In genomic region chr13:108498773-108499313, GRCm38 (mm10) we compare ENCODE assay signal across 10 mouse cellular contexts. TPM values are rescaled to one million over a fixed set of nuclear protein-coding genes. Genes with fewer than 3 reads are reported as not detected.
DNase-seq lines count a peak whose midpoint lies in the region; ATAC-seq and TF ChIP-seq lines count a peak whose summit lies in the region.
"Had no signal": no experiment of that assay in that cellular context is flagged by ENCODE, and none has a peak within 500 bp of the region (broad histone marks: within the 10 kb centered on the region; RNA-seq: fewer than 3 reads in every experiment).

No protein-coding gene starts in this region.

- no peak for TF ChIP-seq CTCF in stomach, postnatal 0 days (IDR thresholded peaks at IDR 0.05; ENCODE audit: low read depth)

- H3K4me2 ChIP-seq in hindbrain, embryonic 13.5 days = no peak overlapping the region; the same call in 1 of the 2 replicates
- no peak overlapping the region for H3K4me2 ChIP-seq in hindbrain, embryonic 12.5 days (replicated peaks)
- H3K4me2 ChIP-seq in neural tube, embryonic 12.5 days (replicated peaks) = peak overlapping the region; percentile 18; the same call in 1 of the 2 replicates
- peak overlapping the region; percentile 45 for H3K4me2 ChIP-seq in stomach, postnatal 0 days (replicated peaks; ENCODE audit: low read depth)
- H3K4me2 ChIP-seq: forebrain, embryonic 15.5 days had no signal

- intact Hi-C loops in left cerebral cortex, postnatal 36 days (cut with DNase I) = no loop called here

- no peak overlapping the region for H3K4me3 ChIP-seq in hindbrain, embryonic 13.5 days
- no peak overlapping the region for H3K4me3 ChIP-seq in hindbrain, embryonic 12.5 days
- no peak overlapping the region for H3K4me3 ChIP-seq in neural tube, embryonic 12.5 days
- H3K4me3 ChIP-seq in stomach, postnatal 0 days (ENCODE audit: low read depth, low read length) = peak overlapping the region; percentile 27
- H3K4me3 ChIP-seq: forebrain, embryonic 15.5 days had no signal

- no peak for ATAC-seq in hindbrain, embryonic 13.5 days (ENCODE audit: low FRiP score)
- no peak for ATAC-seq in hindbrain, embryonic 12.5 days (ENCODE audit: low FRiP score)
- ATAC-seq in neural tube, embryonic 12.5 days (ENCODE audit: low FRiP score, low read depth) = no peak
- peak; percentile 49 for ATAC-seq in stomach, postnatal 0 days (ENCODE audit: low FRiP score, low TSS enrichment)
- ATAC-seq: forebrain, embryonic 15.5 days had no signal

- H3K4me1 ChIP-seq in hindbrain, embryonic 13.5 days (replicated peaks) = no peaks in the 10 kb centered on the region
- H3K4me1 ChIP-seq in hindbrain, embryonic 12.5 days = no peaks in the 10 kb centered on the region
- H3K4me1 ChIP-seq in neural tube, embryonic 12.5 days = 0 out of 2 replicates have a peak, but pooled peaks cover 3% of the 10 kb centered on the region
- H3K4me1 ChIP-seq in stomach, postnatal 0 days (replicated peaks; ENCODE audit: control insufficient read depth, insufficient read depth) = no peaks in the 10 kb centered on the region; the same call in 1 of the 2 replicates

- no peaks in the 10 kb centered on the region for H3K27me3 ChIP-seq in hindbrain, embryonic 13.5 days
- no peaks in the 10 kb centered on the region for H3K27me3 ChIP-seq in hindbrain, embryonic 12.5 days
- H3K27me3 ChIP-seq in neural tube, embryonic 12.5 days (replicated peaks) = no peaks in the 10 kb centered on the region
- no peaks in the 10 kb centered on the region for H3K27me3 ChIP-seq in stomach, postnatal 0 days (ENCODE audit: control insufficient read depth, insufficient read depth, low read length)
- H3K27me3 ChIP-seq: forebrain, embryonic 15.5 days had no signal

- 65% methylated on average over 9 of the region's 9 CpGs for WGBS in hindbrain, embryonic 13.5 days
- WGBS in hindbrain, embryonic 12.5 days = 63% methylated on average over 9 of the region's 9 CpGs
- 35% methylated on average over 9 of the region's 9 CpGs for WGBS in neural tube, embryonic 12.5 days
- WGBS in stomach, postnatal 0 days = 34% methylated on average over 9 of the region's 9 CpGs

- DNase-seq in neural tube, embryonic 10.5 days (ENCODE audit: extremely low spot score, low spot score) = no peak
- peak; percentile 2 to 10 for DNase-seq in kidney, postnatal 4 days
- DNase-seq in stomach, postnatal 0 days (ENCODE audit: low spot score) = no peak
- DNase-seq in left cerebral cortex, postnatal 36 days (ENCODE audit: low spot score in 2 of 2) = no peak
- no peak for DNase-seq in gastrocnemius, postnatal 10 days
- DNase-seq: left cerebral cortex, postnatal 4 days had no signal

- H3K9me3 ChIP-seq in hindbrain, embryonic 13.5 days = no peaks in the 10 kb centered on the region
- H3K9me3 ChIP-seq in hindbrain, embryonic 12.5 days (replicated peaks) = no peaks in the 10 kb centered on the region
- H3K9me3 ChIP-seq in neural tube, embryonic 12.5 days = no peaks in the 10 kb centered on the region
- H3K9me3 ChIP-seq in stomach, postnatal 0 days (ENCODE audit: control insufficient read depth, low read length) = no peaks in the 10 kb centered on the region
- H3K9me3 ChIP-seq: forebrain, embryonic 15.5 days had no signal

- 0 out of 2 replicates have a peak overlapping the region, but pooled peaks have one; percentile 30 for H3K27ac ChIP-seq in hindbrain, embryonic 13.5 days
- H3K27ac ChIP-seq in hindbrain, embryonic 12.5 days = no peak overlapping the region
- no peak overlapping the region for H3K27ac ChIP-seq in neural tube, embryonic 12.5 days
- peak overlapping the region; percentile 73 for H3K27ac ChIP-seq in stomach, postnatal 0 days (replicated peaks)
- H3K27ac ChIP-seq: forebrain, embryonic 15.5 days had no signal

- no peak overlapping the region for H3K9ac ChIP-seq in hindbrain, embryonic 13.5 days
- H3K9ac ChIP-seq in hindbrain, embryonic 12.5 days = no peak overlapping the region
- H3K9ac ChIP-seq in neural tube, embryonic 12.5 days = no peak overlapping the region
- H3K9ac ChIP-seq in stomach, postnatal 0 days (ENCODE audit: low read length) = no peak overlapping the region
- H3K9ac ChIP-seq: forebrain, embryonic 15.5 days had no signal

- no peak for TF ChIP-seq EP300 in stomach, postnatal 0 days (optimal IDR thresholded peaks at IDR 0.05)

- H3K36me3 ChIP-seq in hindbrain, embryonic 13.5 days = no peaks in the 10 kb centered on the region
- H3K36me3 ChIP-seq in hindbrain, embryonic 12.5 days = no peaks in the 10 kb centered on the region
- no peaks in the 10 kb centered on the region for H3K36me3 ChIP-seq in neural tube, embryonic 12.5 days
- H3K36me3 ChIP-seq in stomach, postnatal 0 days (ENCODE audit: control insufficient read depth, insufficient read depth, low read length) = no peaks in the 10 kb centered on the region
- H3K36me3 ChIP-seq: forebrain, embryonic 15.5 days had no signal

RNA-seq across cellular contexts. Expression of gene Pde4d, which starts 49.1 kb away (rescaled TPM):
- polyA plus RNA-seq in hindbrain, embryonic 13.5 days (2015; fragmentation: Nextera tagmentation; extraction: Ambion mirVana) = 18.6 and 19.0 TPM in 2 replicates
- 18.4 and 20.6 TPM in 2 replicates for polyA plus RNA-seq in hindbrain, embryonic 12.5 days (2016; fragmentation: Nextera tagmentation; extraction: Ambion mirVana)
- 12.4 and 17.4 TPM in 2 replicates for polyA plus RNA-seq in neural tube, embryonic 12.5 days (2016; fragmentation: Nextera tagmentation; extraction: Ambion mirVana)
- 13.0 and 14.3 TPM in 2 replicates for polyA plus RNA-seq in stomach, postnatal 0 days (2015; fragmentation: Nextera tagmentation; extraction: Ambion mirVana)
- total RNA-seq in left cerebral cortex, postnatal 36 days (2021) = 100 to 1,000 TPM; 110 to 119 TPM
- 10 to 100 TPM; 79.5 to 83.1 TPM for total RNA-seq in gastrocnemius, postnatal 10 days (2021)

Comparison
In these comparisons a context has a peak if more than half of its experiments do, and no peak if none do; other contexts are left out.
1. H3K27ac ChIP-seq: peak in hindbrain, embryonic 13.5 days (single experiment) and stomach, postnatal 0 days (single experiment); none in hindbrain, embryonic 12.5 days (single experiment) and neural tube, embryonic 12.5 days (single experiment).
2. H3K4me2 ChIP-seq: peak in neural tube, embryonic 12.5 days (single experiment) and stomach, postnatal 0 days (single experiment); none in hindbrain, embryonic 13.5 days (single experiment) and hindbrain, embryonic 12.5 days (single experiment).
3. DNase-seq: peak in kidney, postnatal 4 days (2 of 2); none in neural tube, embryonic 10.5 days (single experiment), stomach, postnatal 0 days (single experiment), left cerebral cortex, postnatal 36 days (0 of 2) and gastrocnemius, postnatal 10 days (single experiment).